Mouse (Mus musculus) small intestine, adult 2 months (tissue): ENCODE data around the gene Ostf1.

Experiments used
- CTCF ChIP-seq: fragments of 200-500 bp; IDR thresholded peaks from 2 replicates; pipeline ENCODE4 v1.5.1; 2012; ENCODE audit warnings: low read depth, mild to moderate bottlenecking, control low read depth, inconsistent platforms, low read length, moderate library complexity, mixed read lengths; ENCODE audit not compliant: insufficient replicate concordance, insufficient read length; ENCODE audit errors: extremely low read depth
- POLR2A ChIP-seq: fragments of 200-500 bp; IDR thresholded peaks from 2 replicates; pipeline ENCODE4 v1.6.1; 2012; ENCODE audit warnings: low read depth, mild to moderate bottlenecking, control low read depth, inconsistent platforms, low read length, moderate library complexity

DNA sequence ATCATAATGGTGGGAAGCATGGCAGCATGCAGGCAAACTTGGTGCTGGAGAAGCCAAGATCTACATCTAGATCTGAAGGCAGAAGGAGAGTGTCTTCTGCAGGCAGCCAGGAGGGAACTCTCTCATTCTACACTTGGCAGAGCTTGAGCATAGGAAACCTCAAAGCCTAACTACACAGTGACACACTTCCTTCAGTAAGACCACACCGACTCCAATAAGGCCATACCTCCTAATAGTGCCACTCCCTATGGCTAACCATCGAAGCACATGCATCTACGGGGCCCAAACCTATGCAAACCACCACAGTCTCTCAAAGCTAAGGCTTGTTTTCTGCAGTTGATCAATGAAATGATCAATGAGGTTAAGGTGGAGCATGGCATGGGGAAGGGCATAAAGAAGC, 55.7 kb downstream of the Ostf1 start:
- TF ChIP-seq POLR2A (no peak), CTCF (no peak)
